Mouse (Mus musculus): Measurements from ENCODE around the gene Cyb561a3.
A peak's percentile ranks its signal among the peaks of the same experiment; 100 is the strongest.

The Cyb561a3 gene

GRCm38 (mm10) chr19:10590301-10590700 lies 13.3 kb downstream of the Cyb561a3 start:
- DNase-seq (ENCODE audit: low read depth, low spot score), result no peak

- DNase-seq (ENCODE audit: low read depth, low spot score), result no peak
Observed at GRCm38 (mm10) chr19:10591659-10592377, 14.8 kb downstream of the Cyb561a3 start.

GRCm38 (mm10) chr19:10598188-10598587 lies 21.2 kb downstream of the Cyb561a3 start:
- peak; percentile 67 for DNase-seq (ENCODE audit: low read depth, low spot score)

GRCm38 (mm10) chr19:10599648-10600047 lies 22.7 kb downstream of the Cyb561a3 start:
- no peak for DNase-seq (ENCODE audit: low read depth, low spot score)

GRCm38 (mm10) chr19:10602247-10602769 lies 25.3 kb downstream of the Cyb561a3 start:
- no peak for DNase-seq (ENCODE audit: low read depth, low spot score)

- DNase-seq (ENCODE audit: low read depth, low spot score), result peak; percentile 91
Observed at GRCm38 (mm10) chr19:10602787-10603186, 25.8 kb downstream of the Cyb561a3 start.

- peak; percentile 9 for DNase-seq (ENCODE audit: low read depth, low spot score)
Observed at GRCm38 (mm10) chr19:10603660-10604523, 26.9 kb downstream of the Cyb561a3 start.

- DNase-seq (ENCODE audit: low read depth, low spot score), result no peak
Observed at GRCm38 (mm10) chr19:10604534-10604933, 27.6 kb downstream of the Cyb561a3 start.

GRCm38 (mm10) chr19:10605293-10605900 lies 28.4 kb downstream of the Cyb561a3 start, which contains the start of the genes Ddb1 and Tkfc:
Ddb1 (plus strand) TSS chr19:10605327.
Tkfc (minus strand) TSS chr19:10605654.
- DNase-seq (ENCODE audit: low read depth, low spot score), result peak; percentile 99

- DNase-seq (ENCODE audit: low read depth, low spot score), result peak; percentile 32
Observed at GRCm38 (mm10) chr19:10605901-10606622, 29.1 kb downstream of the Cyb561a3 start.

GRCm38 (mm10) chr19:10608573-10609240 lies 31.7 kb downstream of the Cyb561a3 start:
- no peak for DNase-seq (ENCODE audit: low read depth, low spot score)

GRCm38 (mm10) chr19:10634106-10634871 lies 57.3 kb downstream of the Cyb561a3 start, which contains the start of gene Vwce:
Vwce (plus strand) TSS chr19:10634213.
- DNase-seq (ENCODE audit: low read depth, low spot score), result no peak

GRCm38 (mm10) chr19:10634872-10635318 lies 57.9 kb downstream of the Cyb561a3 start:
- no peak for DNase-seq (ENCODE audit: low read depth, low spot score)

GRCm38 (mm10) chr19:10637840-10638239 lies 60.9 kb downstream of the Cyb561a3 start:
- no peak for DNase-seq (ENCODE audit: low read depth, low spot score)

GRCm38 (mm10) chr19:10640080-10640479 lies 63.1 kb downstream of the Cyb561a3 start:
- no peak for DNase-seq (ENCODE audit: low read depth, low spot score)

GRCm38 (mm10) chr19:10640589-10641378 lies 63.8 kb downstream of the Cyb561a3 start:
- no peak for DNase-seq (ENCODE audit: low read depth, low spot score)

Data from A20 (cell line).